Mouse (Mus musculus): Measurements from ENCODE around the gene Opa3.
"Not testable (repeated sequence)": the region's sequence is repeated elsewhere in the genome, so short reads cannot be mapped to it uniquely, and the experiment has no call there.

Opa3 gene

DNA sequence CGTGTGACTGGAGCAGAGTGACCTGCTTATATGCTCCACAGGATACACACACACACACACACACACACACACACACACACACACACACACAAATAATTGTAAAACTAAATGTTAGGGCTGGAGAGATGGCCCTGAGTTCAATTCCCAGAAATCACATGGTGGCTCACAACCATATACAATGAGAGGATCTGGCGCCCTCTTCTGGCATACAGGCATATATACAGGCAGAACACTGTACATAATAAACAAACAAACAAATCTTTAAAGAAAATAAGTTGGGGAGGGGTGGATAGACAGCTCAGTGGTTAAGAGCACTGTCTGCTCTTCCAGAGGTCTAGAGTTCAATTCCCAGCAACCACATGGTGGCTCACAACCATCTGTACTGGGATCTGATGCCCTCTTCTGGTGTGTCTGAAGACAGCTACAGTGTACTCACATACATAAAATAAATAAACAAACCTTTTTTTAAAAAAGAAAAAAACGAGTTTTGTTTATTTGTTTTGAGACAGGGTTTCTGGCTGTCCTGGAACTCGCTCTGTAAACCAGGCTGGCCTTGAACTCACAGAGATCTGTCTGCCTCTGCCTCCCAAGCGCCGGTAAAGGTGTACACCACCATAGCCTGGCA lies 53.7 kb downstream of the Opa3 start:
- not testable (repeated sequence) for DNase-seq (ENCODE audit: low spot score in 2 of 2)

DNA sequence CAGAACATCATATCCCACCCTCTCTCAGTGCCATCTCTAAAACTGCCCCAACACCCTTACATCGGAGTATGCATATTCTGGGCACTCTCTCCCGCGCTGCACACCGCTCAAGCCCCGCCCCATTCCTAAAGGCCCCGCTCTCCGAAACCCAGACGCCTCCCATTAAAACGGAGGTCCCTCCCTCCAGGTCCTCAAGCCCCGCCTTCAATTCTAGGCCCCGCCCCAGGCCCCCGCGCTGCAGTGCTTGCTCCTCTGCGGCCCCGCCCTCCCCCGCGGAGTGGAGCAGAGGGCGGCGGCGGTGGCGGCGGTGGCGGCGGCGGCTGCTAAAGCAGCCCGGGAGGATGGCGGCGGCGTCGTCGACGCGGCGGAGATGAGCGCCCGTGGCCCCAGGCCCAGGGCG lies 54.3 kb downstream of the Opa3 start, which contains the start of gene Rtn2:
Rtn2 (plus strand) TSS at position 240 of the 400 bp plus-strand sequence.
- DNase-seq (ENCODE audit: low spot score in 2 of 2) = peak in 1 of 2 experiments; percentile 77

DNA sequence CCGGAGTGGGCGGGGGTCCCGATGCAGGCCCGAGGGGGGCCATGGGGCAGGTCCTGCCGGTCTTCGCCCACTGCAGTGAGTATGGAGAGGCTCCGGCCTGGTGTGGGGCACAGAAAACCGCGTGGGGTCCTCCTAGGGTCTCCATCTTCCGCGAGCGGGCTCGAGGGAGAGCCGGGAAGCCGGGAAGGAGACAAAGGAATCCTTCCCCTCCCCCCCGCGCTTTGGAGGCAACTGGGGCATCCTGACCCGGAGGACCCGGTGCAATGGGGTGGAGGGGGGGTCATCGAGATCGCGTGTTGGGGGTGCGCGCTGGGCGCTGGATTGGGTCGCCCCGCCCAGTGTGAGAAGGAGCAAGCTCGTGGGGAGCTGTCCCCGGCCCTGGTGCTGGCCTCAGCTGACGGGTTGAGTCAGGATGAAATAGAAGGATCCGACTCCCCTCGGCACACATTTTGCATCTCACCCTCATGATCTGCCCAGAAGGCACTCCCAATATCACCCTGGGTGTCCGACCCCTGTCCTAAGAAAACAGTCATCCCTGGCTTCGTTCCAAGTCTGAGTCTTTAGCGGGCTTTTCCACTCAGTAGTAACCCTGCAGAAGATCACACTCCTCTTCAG lies 54.8 kb downstream of the Opa3 start:
- DNase-seq (ENCODE audit: low spot score in 2 of 2) = no peak

DNA sequence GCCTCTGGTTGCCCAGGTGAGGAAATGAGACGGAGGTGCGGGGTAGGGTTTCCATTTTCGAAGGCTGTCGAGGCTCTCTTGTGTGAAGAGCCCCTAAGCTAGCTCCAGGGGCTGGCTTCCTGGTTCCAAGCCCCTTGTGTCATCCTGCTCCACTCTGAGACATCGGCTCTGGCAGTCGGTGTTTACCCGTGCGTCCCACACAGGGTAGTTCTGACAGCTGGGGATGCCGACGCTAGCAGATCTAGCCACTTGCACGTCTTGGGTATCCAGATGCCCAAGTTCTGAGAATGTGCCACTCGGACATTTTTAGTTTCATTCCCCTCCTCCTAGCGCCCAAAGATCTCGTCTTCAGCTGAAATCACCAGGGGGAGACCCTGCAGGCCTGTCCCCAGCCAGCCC lies 55.3 kb downstream of the Opa3 start:
- DNase-seq (ENCODE audit: low spot score in 2 of 2) = peak in 1 of 2 experiments; percentile 49

DNA sequence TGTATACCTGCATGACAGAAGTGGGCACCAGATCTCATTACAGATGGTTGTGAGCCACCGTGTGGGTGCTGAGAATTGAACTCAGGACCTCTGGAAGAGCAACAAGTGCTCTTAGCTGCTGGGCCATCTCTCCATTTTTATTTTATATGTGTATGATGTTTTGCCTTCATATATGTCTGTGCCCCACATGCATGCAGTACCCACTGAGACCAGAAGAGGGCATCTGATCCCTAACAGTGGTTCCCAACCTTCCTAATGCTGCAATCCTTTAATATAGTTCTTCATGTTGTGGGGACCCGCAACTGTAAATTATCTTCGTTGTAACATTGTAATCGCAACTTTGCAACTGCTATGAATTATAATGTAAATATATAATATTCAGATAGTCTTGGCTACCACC lies 56.6 kb downstream of the Opa3 start:
- peak in 1 of 2 experiments; percentile 63 for DNase-seq (ENCODE audit: low spot score in 2 of 2)

DNA sequence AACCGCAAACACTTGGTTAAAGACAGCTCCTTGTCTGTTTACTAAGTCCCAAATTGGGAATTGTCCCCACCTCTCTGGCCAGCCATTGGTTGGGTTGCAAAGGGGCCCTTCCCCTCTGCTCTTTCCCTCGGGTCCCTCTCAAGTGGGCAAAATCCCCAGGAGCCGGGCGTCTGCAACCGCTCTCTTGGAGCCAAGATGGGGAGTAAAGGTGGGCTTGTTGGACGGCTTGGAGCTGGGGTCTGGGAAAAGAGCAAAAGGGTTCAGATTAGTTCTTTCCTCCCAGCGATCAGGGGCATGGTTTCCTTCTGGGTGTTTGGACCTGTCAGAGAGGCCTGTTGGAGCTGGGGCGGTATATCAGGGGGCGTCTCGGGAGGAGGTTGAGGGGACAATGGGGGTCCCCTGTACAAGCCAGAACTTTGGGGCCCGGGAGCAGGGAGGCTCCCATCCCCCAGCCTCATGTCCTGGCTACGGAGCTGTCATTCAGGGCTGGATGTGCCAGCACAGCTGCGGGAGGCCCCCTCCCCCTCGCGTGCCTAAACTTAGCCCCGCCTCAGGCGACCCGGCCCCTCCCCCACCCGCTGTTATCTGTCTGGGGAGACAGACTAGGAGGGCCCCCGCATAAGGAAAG lies 62.9 kb downstream of the Opa3 start:
- DNase-seq (ENCODE audit: low spot score in 2 of 2) = no peak

DNA sequence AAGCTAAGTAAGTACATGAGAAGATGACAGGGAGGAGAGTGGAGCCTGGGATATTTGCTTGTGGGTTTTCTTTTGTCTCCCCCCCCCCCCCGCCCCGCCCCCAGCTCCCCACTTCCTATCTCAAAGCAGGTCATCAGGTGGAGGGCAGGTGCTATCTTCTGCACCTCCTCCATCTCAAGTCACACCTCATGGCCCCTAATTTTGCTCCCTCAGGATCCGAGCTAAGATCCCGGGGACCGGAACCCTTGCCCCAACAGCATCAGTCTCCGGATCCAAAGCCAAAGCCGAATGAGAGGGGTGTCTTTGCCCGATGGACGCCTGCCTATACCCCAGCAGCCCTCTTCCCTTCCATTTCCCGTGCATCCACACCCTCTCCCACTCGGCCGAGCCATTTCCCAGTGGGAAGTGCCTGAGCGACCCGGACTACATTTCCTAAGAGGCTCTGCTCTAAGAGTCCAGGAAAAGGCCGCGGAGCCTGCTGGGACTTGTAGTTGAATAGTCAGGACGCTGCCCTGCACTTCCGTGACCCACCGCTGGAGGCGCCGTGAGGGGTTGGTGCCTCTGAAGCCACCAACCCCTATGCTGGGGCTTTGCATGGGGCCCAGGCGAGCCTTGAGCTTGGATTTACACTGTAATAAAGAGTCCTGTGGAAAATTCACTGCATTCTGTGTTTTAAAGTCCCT lies 67.5 kb downstream of the Opa3 start:
- peak; percentile 74 to 98 for DNase-seq (ENCODE audit: low spot score in 2 of 2)

DNA sequence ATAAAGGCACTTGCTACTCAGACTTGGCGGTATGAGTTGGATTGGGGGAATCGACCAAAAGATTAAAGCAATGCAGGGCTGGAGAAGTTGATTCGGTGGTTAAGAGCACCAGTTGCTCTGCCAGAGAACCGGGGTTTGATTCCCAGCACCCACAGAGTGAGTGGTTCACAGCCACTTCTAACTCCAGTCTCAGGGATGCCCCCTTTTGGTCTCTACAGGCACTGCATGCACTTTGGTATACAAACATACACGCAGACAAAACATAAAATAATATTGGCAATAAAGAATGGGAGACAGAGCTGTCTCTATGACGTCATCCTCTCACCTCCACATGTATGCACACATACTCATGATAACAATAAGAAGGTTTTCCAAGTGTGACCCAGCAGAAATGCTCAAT lies 68.9 kb downstream of the Opa3 start:
- no peak for DNase-seq (ENCODE audit: low spot score in 2 of 2)

DNA sequence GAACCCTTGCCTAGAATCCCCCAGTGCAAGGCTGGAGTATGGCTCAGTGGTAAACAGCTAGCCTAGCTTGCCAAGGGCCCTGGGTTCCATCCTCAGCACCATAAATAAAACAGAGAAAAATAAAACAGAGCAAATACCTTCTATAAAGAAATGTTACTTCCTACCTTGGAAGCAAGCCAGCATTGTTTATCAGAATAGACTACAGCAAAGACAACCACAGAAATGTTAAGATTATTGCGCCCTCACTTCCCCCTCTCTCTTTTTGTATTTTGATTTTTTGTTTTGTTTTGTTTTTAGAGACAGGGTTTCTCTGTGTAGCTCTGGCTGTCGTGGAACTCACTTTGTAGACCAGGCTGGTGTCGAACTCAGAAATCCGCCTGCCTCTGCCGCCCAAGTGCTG lies 69.7 kb downstream of the Opa3 start:
- DNase-seq (ENCODE audit: low spot score in 2 of 2) = no peak

DNA sequence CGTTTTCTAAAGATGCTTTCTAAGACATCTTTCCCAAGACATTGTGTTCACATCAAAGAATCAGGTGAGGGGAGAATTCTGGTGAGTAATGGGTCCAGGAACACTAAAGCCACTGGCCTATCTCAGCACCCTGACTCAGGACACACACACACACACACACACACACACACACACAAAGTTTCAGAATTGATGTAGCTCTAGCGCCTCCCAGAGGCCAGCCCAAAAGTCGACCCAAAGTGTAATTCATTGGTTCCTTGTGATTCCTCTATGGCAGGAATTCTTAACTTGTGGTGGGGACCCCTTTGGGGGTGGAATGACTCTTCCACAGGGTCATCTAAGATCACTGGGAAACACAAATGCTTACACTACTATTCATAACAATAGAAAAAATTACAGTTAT lies 71.1 kb downstream of the Opa3 start:
- no peak for DNase-seq (ENCODE audit: low spot score in 2 of 2)

DNA sequence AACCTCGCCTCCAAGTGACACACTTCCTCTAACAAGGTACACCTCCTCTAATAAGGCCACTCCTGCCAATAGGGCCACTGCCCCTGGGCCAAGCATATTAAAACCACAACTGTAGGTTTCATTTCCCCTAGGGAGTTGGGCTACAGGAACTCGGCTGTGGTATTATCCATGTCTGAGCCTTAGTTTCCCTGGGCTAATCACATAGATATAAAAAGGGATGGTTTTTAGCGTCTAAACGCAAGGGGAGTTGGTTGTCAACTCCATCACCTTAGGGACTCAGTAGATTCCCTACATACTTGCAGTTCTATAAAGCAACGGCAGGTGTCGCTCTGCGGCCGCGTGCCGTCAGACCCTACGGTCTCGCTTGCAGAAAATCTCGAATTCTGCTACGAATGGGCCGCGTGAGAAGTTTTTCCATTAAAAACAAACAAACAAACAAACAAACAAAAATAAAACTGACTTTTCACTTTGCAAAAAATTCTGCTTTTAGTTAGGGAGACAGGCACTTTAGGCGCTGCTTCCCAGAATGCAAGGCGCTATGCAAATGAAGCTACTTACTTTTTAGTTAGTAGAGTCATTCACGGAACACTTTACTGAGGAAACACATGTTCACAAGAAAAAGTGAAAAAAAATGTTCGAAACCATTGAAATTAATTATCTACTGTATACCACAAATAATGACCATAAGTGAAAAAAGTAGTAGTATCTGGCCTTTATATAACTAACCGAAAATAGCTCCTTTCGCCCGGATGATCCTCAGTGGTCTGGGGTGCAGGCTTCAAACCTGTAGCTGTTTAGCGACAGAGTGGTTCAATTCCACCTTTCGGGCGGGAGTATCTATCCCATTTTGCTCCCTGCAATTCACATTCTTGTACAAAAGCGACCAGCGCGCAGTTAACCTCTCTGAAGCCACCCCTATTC lies 72.6 kb downstream of the Opa3 start:
- peak in 1 of 2 experiments; percentile 79 for DNase-seq (ENCODE audit: low spot score in 2 of 2)

DNA sequence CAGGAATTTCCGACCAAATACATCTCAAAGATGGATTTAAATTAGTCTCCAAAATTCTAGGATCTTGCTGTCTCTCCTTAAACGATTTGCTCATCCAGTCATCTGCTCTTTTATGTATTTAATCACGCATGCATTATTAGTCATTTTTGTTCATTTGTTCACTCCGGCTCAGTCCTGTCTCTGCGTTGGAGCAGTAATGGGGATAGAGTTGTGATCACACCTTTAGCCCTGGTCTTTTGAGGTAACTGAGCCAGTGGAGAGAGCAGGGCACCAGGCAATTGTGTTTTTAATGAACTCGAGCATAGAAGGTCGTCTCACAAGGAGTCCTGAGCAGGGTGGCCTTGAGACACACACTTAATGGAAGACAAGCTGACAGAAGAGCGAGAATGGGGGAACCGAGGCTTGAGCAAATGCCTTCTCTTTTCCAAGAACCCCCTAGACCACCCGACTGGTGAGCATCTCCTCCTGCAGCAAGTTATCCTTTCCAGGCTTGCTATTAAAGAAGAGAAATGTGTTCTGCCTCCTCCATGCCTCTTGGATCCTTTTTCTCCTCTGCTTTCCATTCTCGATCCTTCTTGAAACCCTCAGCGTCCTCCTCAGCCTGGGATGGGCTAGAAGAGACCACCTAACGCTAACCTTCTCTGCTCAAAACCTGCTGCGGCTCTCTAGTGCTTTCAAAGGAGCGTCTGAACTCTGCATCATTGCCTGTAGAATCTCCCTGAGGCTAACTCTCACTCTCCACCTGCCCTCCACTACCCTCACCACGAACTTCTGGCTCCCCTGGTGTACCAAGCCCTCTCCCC lies 73.5 kb downstream of the Opa3 start:
- DNase-seq (ENCODE audit: low spot score in 2 of 2) = no peak

DNA sequence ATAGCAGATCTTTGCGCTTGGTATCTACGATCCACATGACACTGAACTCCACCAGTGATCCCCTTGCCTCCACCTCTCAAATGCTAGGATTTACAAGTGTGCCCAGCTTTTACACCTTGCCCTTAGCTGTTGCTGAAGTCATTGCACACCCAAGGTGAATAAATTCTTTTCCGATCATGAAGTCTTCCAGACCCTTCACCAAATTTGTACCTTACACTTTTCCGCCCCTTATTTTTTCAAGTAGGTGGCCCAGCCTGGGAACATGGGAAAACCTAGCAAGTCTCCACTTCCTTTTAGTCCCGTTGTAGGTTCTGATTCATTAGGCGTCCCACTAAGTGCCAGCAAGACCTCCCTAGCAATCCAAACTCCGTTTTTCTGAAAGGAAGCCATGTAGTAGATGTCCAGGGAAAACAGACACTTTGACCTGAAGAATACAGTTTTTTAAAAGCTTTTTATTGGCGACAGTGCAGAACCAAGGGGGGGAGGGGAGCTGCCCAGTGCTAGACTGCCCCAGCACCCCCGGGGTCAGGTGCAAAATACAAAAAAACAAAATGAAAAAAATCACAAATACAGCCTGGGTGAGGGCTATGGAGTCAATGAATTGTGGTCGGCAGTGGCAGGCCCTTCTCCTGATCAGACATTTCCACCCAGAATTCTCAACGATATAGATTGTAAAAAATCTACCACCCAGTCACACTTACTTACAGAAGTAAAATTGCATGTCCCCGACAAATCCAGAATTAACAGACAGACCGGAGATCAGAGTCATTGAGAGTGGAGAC lies 74.3 kb downstream of the Opa3 start:
- DNase-seq (ENCODE audit: low spot score in 2 of 2) = no peak

DNA sequence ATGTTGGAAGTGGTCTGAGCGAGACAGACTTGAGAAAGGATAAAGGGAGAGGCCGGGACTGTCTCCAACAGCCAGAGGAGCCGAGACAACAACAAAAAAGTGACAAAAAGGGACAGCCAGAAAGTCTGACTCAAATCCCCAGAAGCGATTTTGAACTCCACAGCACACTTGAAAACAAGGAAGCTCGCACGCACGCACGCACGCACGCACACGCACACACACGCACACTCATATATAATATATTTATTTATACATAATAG lies 74.8 kb downstream of the Opa3 start:
- no peak for DNase-seq (ENCODE audit: low spot score in 2 of 2)

DNA sequence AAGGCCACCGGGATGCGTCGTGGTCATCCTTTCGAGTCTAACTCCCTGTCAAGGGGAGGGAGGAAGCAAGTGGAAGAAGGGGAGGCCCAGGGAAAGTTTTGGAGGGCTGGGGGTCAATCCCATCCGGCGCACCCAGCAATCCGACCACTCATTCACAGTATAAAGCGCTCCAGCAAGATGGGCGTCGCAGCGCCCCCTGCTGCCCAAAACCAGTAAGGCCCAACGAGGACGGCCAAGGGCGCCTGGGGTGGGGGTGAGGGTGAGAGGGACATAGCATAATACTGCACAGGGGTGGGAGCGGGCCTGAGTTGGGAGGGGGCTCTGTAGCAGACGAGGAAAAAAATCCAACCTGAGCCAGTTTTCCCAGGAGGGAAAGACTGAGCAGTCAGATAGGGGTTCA lies 75.6 kb downstream of the Opa3 start:
- DNase-seq (ENCODE audit: low spot score in 2 of 2) = peak in 1 of 2 experiments; percentile 74

DNA sequence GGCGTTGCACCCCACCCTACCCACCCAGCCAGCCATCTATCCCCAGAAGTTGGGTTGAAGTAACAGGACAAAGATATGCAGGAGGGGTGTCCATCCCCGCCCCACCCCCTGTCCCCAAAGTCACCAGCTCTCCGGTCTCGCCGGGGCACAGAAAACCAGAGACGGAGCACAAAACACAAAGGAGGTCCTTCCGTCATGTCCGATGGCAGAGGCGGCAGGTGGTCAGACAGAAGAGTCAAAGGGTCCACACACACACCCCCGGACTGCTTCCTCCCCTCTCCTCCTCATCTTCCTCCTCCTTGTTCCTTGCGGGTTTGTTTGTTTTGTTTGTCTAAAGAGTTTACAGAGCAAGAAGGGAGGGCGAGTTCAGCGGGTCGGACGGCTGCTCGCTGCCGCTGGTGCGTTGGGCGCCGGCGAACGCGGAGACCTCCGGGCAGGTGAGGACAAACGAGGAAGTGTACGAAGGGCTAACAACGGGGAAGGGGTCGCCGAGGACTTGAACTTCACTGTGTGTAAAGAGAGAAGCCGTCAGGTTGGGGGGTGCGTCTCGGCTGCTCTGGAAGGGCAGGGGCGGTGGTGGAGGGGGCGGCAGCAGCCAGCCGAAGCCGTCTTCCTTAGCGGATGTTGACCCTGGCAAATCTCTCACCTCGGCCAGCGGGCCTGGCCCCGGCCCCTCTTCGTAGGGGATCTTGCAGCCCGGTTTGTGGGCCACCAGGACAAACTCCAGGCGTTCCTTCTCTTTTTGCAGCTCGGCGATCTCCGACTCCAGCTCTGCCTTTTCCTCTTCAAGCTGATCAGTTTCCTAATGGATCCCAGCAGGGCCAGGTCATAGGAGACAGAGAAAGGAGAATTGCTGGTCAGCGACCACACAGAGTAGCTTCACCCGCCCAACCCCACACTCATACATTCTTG lies 76.6 kb downstream of the Opa3 start:
- no peak for DNase-seq (ENCODE audit: low spot score in 2 of 2)

DNA sequence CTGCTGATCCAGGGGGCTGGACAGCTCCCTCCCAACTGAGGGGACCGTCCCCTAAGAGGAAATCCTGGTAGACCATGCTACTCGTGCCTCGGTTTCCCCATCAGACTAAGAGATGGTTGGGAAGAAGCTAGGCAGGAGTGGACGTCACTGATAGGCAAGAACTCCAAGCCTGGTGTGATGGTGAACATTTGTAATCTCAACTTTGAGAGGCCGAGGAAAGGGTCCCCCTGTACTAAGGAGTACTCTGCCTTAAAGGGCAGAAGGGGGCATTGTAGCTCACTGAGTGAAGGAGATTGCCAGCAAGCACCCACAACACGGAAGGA lies 77.2 kb downstream of the Opa3 start:
- no peak for DNase-seq (ENCODE audit: low spot score in 2 of 2)

Data from left cerebral cortex, adult 9 months (tissue).